Mouse (Mus musculus): ENCODE results near the gene Acox1.

GRCm38 (mm10) chr11:116185836-116186235, 13.0 kb downstream of the Acox1 start:
- TF ChIP-seq POLR2A (IDR thresholded peaks at IDR 0.05; ENCODE audit: insufficient read depth, low read length) (no peak), CTCF (IDR thresholded peaks at IDR 0.05; ENCODE audit: low read depth, low read length) (no peak)

All from ES-Bruce4 (cell line).